Mouse (Mus musculus) urinary bladder, postnatal 0 days (tissue): ENCODE measurements around the gene Gjb5. TPM values are rescaled to one million over a fixed set of nuclear protein-coding genes. Genes with fewer than 3 reads are reported as not detected.

ENCODE experiments used
- polyA plus RNA-seq: library from polyadenylated mRNA; unstranded; fragments of >200 nt; fragmentation: Nextera tagmentation; extraction: Ambion mirVana; gene quantifications from 2 replicates; pipeline ENCODE4 v1.2.1, GENCODE M21; 2015

Gjb5 gene
- 11.5 and 13.4 TPM in 2 replicates for polyA plus RNA-seq

GRCm38 (mm10) chr4:127358018-127358417, at the start of gene Gjb5:
Gene Gjb5, minus strand, starts transcription at chr4:127358181.

GRCm38 (mm10) chr4:127353951-127354438, 4.0 kb downstream of the Gjb5 start, which contains the start of gene Gjb4:
Gene Gjb4, minus strand, starts transcription at chr4:127354081.

GRCm38 (mm10) chr4:127330181-127331100, 27.5 kb downstream of the Gjb5 start, which contains the start of gene Gjb3:
Gene Gjb3, minus strand, starts transcription at chr4:127330844.

DNA sequence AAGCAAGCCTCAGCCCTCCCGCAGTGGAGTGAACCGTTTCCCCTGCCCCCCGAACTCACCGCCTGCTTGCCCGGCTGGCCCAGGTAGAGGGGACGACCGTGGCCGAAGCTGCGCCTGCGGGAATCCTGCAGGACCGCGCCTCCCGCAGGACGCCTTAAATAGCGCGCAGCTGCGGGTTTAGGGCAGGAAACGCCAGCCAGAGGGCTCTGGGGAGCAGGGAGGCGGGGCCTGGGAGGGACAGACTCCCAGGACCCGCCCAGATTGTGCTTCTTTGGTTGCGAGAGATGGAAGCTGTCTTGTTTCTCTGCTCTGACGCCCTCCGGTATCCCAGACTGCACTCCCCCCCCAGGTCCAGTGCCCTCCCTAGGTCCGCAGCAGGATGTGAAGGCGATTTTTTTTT, 44.1 kb downstream of the Gjb5 start, which contains the start of gene Gja4:
Gja4 (minus strand) TSS at position 179 of the 400 bp plus-strand sequence.

Other genes with a start within 250 kb of the Gjb5 start
- 15.6 and 15.7 TPM in 2 replicates for gene Tmem35b, start 234.5 kb downstream of the Gjb5 start, polyA plus RNA-seq
- 0.05 and 0.08 TPM in 2 replicates for gene Dlgap3, start 189.0 kb downstream of the Gjb5 start, polyA plus RNA-seq
- gene Smim12, start 114.4 kb downstream of the Gjb5 start, polyA plus RNA-seq, result 48.7 and 51.0 TPM in 2 replicates
- gene Gja4, start 44.1 kb downstream of the Gjb5 start, polyA plus RNA-seq, result 8.7 and 10.8 TPM in 2 replicates
- 13.4 and 13.7 TPM in 2 replicates for gene Gjb3, start 27.3 kb downstream of the Gjb5 start, polyA plus RNA-seq
- 1.9 and 4.2 TPM in 2 replicates for gene Gjb4, start 4.1 kb downstream of the Gjb5 start, polyA plus RNA-seq